Mouse (Mus musculus): ENCODE data around the gene Hmgcl. TPM values are rescaled to one million over a fixed set of nuclear protein-coding genes. Genes with fewer than 3 reads are reported as not detected.
A peak's percentile ranks its signal among the peaks of the same experiment; 100 is the strongest.

Gene Hmgcl
- total and polyA plus RNA-seq, 3 experiments = 71.9 to 80.4 (median 72.6) TPM

- H3K36me3 ChIP-seq (ENCODE audit: control insufficient read depth, insufficient read depth, low read length) = peaks cover 5% of the 10 kb centered on the region
- intact Hi-C loops (cut with DNase I) = no loop called here
- 81% methylated on average over 4 of the region's 4 CpGs for WGBS
Observed at GRCm38 (mm10) chr4:136010586-136010985, 64.3 kb downstream of the Hmgcl start.

More at GRCm38 (mm10) chr4:136010586-136010985, 64.3 kb downstream of the Hmgcl start:
- no peak overlapping the region for H3K4me3 ChIP-seq
- no peak overlapping the region for H3K9ac ChIP-seq (ENCODE audit: low read depth, low read length)
- TF ChIP-seq CTCF (IDR thresholded peaks at IDR 0.05) (peak; percentile 2; the same call in 1 of the 2 replicates), EP300 (IDR thresholded peaks at IDR 0.05; ENCODE audit: insufficient read depth, low read depth, low read length) (no peak), POLR2A (IDR thresholded peaks at IDR 0.05; ENCODE audit: insufficient read depth, low read depth, low read length) (no peak)
- no peak overlapping the region for H3K27ac ChIP-seq
- no peaks in the 10 kb centered on the region for H3K27me3 ChIP-seq (ENCODE audit: control insufficient read depth, insufficient read depth, low read length)
- DNase-seq = no peak
- no peaks in the 10 kb centered on the region for H3K4me1 ChIP-seq (ENCODE audit: control insufficient read depth, insufficient read depth, low read length)
- H3K79me2 ChIP-seq (replicated peaks; ENCODE audit: control insufficient read depth, insufficient read depth, low read length) = 0 out of 2 replicates have a peak, but pooled peaks cover 1% of the 10 kb centered on the region

Other genes with a start within 250 kb of the Hmgcl start
- under 1 TPM; 0.30 to 0.42 TPM for gene Il22ra1, start 218.3 kb upstream of the Hmgcl start, total RNA-seq (2021)
- gene Il22ra1, start 218.3 kb upstream of the Hmgcl start, polyA plus RNA-seq (2012; rRNA removed) = 0.15 and 0.23 TPM in 2 replicates
- gene Myom3, start 186.7 kb upstream of the Hmgcl start, total RNA-seq (2021) = 1 to 10 TPM in 1 of 2 experiments, under 1 TPM in 1; 0.61 to 1.5 TPM
- 1.4 and 1.6 TPM in 2 replicates for gene Myom3, start 186.7 kb upstream of the Hmgcl start, polyA plus RNA-seq (2012; rRNA removed)
- gene Srsf10, start 90.7 kb upstream of the Hmgcl start, total RNA-seq (2021) = 10 to 100 TPM; 45.3 to 49.1 TPM
- gene Srsf10, start 90.7 kb upstream of the Hmgcl start, polyA plus RNA-seq (2012; rRNA removed) = 28.8 and 37.7 TPM in 2 replicates
- 10 to 100 TPM; 58.8 to 81.2 TPM for gene Pnrc2, start 72.6 kb upstream of the Hmgcl start, total RNA-seq (2021)
- 14.9 and 35.4 TPM in 2 replicates for gene Pnrc2, start 72.6 kb upstream of the Hmgcl start, polyA plus RNA-seq (2012; rRNA removed)
- gene Cnr2, start 51.1 kb upstream of the Hmgcl start, total RNA-seq (2021) = under 1 TPM; 0.23 to 0.59 TPM
- gene Cnr2, start 51.1 kb upstream of the Hmgcl start, polyA plus RNA-seq (2012; rRNA removed) = 0.64 and 0.88 TPM in 2 replicates
- 10 to 100 TPM; 30.4 to 34.6 TPM for gene Fuca1, start 25.7 kb upstream of the Hmgcl start, total RNA-seq (2021)
- 24.0 and 25.3 TPM in 2 replicates for gene Fuca1, start 25.7 kb upstream of the Hmgcl start, polyA plus RNA-seq (2012; rRNA removed)
- gene Gale, start 17.3 kb downstream of the Hmgcl start, total RNA-seq (2021) = 1 to 10 TPM; 1.6 to 2.0 TPM
- gene Gale, start 17.3 kb downstream of the Hmgcl start, polyA plus RNA-seq (2012; rRNA removed) = 4.6 TPM in 2 replicates
- 10 to 100 TPM; 35.9 to 37.1 TPM for gene Lypla2, start 26.2 kb downstream of the Hmgcl start, total RNA-seq (2021)
- 52.2 and 55.1 TPM in 2 replicates for gene Lypla2, start 26.2 kb downstream of the Hmgcl start, polyA plus RNA-seq (2012; rRNA removed)
- gene Pithd1, start 40.8 kb downstream of the Hmgcl start, total RNA-seq (2021) = 10 to 100 TPM; 19.4 to 20.9 TPM
- gene Pithd1, start 40.8 kb downstream of the Hmgcl start, polyA plus RNA-seq (2012; rRNA removed) = 19.0 and 29.2 TPM in 2 replicates
- 10 to 100 TPM; 31.1 to 35.5 TPM for gene Eloa, start 75.3 kb downstream of the Hmgcl start, total RNA-seq (2021)
- 11.0 and 17.7 TPM in 2 replicates for gene Eloa, start 75.3 kb downstream of the Hmgcl start, polyA plus RNA-seq (2012; rRNA removed)
- gene Rpl11, start 107.0 kb downstream of the Hmgcl start, total RNA-seq (2021) = 100 to 1,000 TPM; 259 to 288 TPM
- gene Rpl11, start 107.0 kb downstream of the Hmgcl start, polyA plus RNA-seq (2012; rRNA removed) = 132 and 186 TPM in 2 replicates
- gene Id3, start 197.0 kb downstream of the Hmgcl start, total RNA-seq (2021) = 10 to 100 TPM; 56.8 to 58.8 TPM
- 92.1 and 120 TPM in 2 replicates for gene Id3, start 197.0 kb downstream of the Hmgcl start, polyA plus RNA-seq (2012; rRNA removed)
- 1 to 10 TPM in 1 of 2 experiments, under 1 TPM in 1; 0.65 to 5.3 TPM for gene E2f2, start 225.9 kb downstream of the Hmgcl start, total RNA-seq (2021)
- 0.41 and 1.3 TPM in 2 replicates for gene E2f2, start 225.9 kb downstream of the Hmgcl start, polyA plus RNA-seq (2012; rRNA removed)

All from heart, adult 2 months (tissue).